Comparison of ENCODE assay signal across 8 mouse cellular contexts in genomic region chr10:128731002-128731433, GRCm38 (mm10). TPM values are rescaled to one million over a fixed set of nuclear protein-coding genes. Genes with fewer than 3 reads are reported as not detected.
A peak's percentile ranks its signal among the peaks of the same experiment; 100 is the strongest.
DNase-seq lines count a peak whose midpoint lies in the region; ATAC-seq and TF ChIP-seq lines count a peak whose summit lies in the region.

No protein-coding gene starts in this region.

- intact Hi-C loops in gastrocnemius, adult 2 months (cut with DNase I) = loop anchor here (5.0 kb wide), 1 partner anchor 246 kb away; no protein-coding TSS in a partner anchor
- intact Hi-C loops in left cerebral cortex, postnatal 10 days (cut with DNase I) = no loop called here

- no peaks in the 10 kb centered on the region for H3K27me3 ChIP-seq in hindbrain, embryonic 16.5 days (replicated peaks; ENCODE audit: control insufficient read depth, insufficient read depth, low read length)

- H3K4me1 ChIP-seq in hindbrain, embryonic 16.5 days (ENCODE audit: control insufficient read depth, insufficient read depth, low read depth, low read length) = no peaks in the 10 kb centered on the region

- H3K9me3 ChIP-seq in hindbrain, embryonic 16.5 days (ENCODE audit: control insufficient read depth, low read length) = no peaks in the 10 kb centered on the region

- no peak overlapping the region for H3K9ac ChIP-seq in hindbrain, embryonic 16.5 days (ENCODE audit: low read depth, low read length)

- no peak overlapping the region for H3K27ac ChIP-seq in gastrocnemius, adult 2 months
- H3K27ac ChIP-seq in hindbrain, embryonic 16.5 days (ENCODE audit: low read depth, low read length) = no peak overlapping the region

- no peaks in the 10 kb centered on the region for H3K36me3 ChIP-seq in hindbrain, embryonic 16.5 days (ENCODE audit: control insufficient read depth, insufficient read depth, low read length)

- 13% methylated on average over 10 of the region's 10 CpGs for WGBS in hindbrain, embryonic 16.5 days

- H3K4me3 ChIP-seq in gastrocnemius, adult 2 months = peak overlapping the region; percentile 46; the same call in 1 of the 2 replicates
- H3K4me3 ChIP-seq in hindbrain, embryonic 16.5 days (ENCODE audit: low read length) = no peak overlapping the region

- peak; percentile 89 for TF ChIP-seq CTCF in gastrocnemius, adult 2 months (IDR thresholded peaks at IDR 0.05)

- DNase-seq in adrenal gland, adult (ENCODE audit: inconsistent age in 2 of 2, low spot score in 1 of 2) = peak; percentile 70 to 90
- peak; percentile 55 to 78 for DNase-seq in cerebellum, postnatal 4 days (ENCODE audit: low spot score in 2 of 2)
- DNase-seq in gastrocnemius, adult 2 months = peak; percentile 80
- DNase-seq in left cerebral cortex, postnatal 10 days (ENCODE audit: extremely low spot score in 1 of 2, low spot score in 2 of 2) = peak; percentile 18 to 82
- peak; percentile 76 for DNase-seq in right cerebral cortex, postnatal 14 days
- peak; percentile 35 for DNase-seq in yolk sac, embryonic 10.5 days (ENCODE audit: low spot score)

- H3K4me2 ChIP-seq in hindbrain, embryonic 16.5 days (ENCODE audit: low read length) = no peak overlapping the region

- ATAC-seq in hindbrain, embryonic 16.5 days = peak; percentile 34; the same call in 1 of the 2 replicates
- ATAC-seq in megakaryocyte-erythroid progenitor cell, adult 5-6 weeks (replicated peaks; ENCODE audit: low FRiP score, low TSS enrichment, poor library complexity, severe bottlenecking) = peak; percentile 79

RNA-seq across cellular contexts. Expression of gene Dgka, which starts 13.6 kb away (rescaled TPM):
- 1 to 10 TPM; 8.8 to 9.7 TPM for total RNA-seq in gastrocnemius, adult 2 months (2021)
- 7.4 and 8.8 TPM in 2 replicates for polyA plus RNA-seq in hindbrain, embryonic 16.5 days (2015; fragmentation: Nextera tagmentation; extraction: Ambion mirVana)
- 1 to 10 TPM; 5.7 to 5.8 TPM for total RNA-seq in left cerebral cortex, postnatal 10 days (2021)
- total RNA-seq in megakaryocyte-erythroid progenitor cell, adult 5-6 weeks (2014; fragmentation: Nextera tagmentation) = 10.6 and 11.4 TPM in 2 replicates
- 1.0 and 6.1 TPM in 2 replicates for total RNA-seq in megakaryocyte-erythroid progenitor cell, adult 5-6 weeks (2017)

RNA-seq across cellular contexts. Expression of gene Pym1, which starts 16.7 kb away (rescaled TPM):
- 10 to 100 TPM in 1 of 2 experiments, 1 to 10 TPM in 1; 9.9 to 11.8 TPM for total RNA-seq in gastrocnemius, adult 2 months (2021)
- 40.8 and 46.3 TPM in 2 replicates for polyA plus RNA-seq in hindbrain, embryonic 16.5 days (2015; fragmentation: Nextera tagmentation; extraction: Ambion mirVana)
- 10 to 100 TPM; 34.3 to 34.6 TPM for total RNA-seq in left cerebral cortex, postnatal 10 days (2021)
- total RNA-seq in megakaryocyte-erythroid progenitor cell, adult 5-6 weeks (2014; fragmentation: Nextera tagmentation) = 26.6 and 38.0 TPM in 2 replicates
- total RNA-seq in megakaryocyte-erythroid progenitor cell, adult 5-6 weeks (2017) = 27.0 and 58.4 TPM in 2 replicates

RNA-seq across cellular contexts. Expression of gene Cdk2, which starts 26.2 kb away (rescaled TPM):
- total RNA-seq in gastrocnemius, adult 2 months (2021) = 1 to 10 TPM; 3.0 to 3.2 TPM
- 18.3 and 24.2 TPM in 2 replicates for polyA plus RNA-seq in hindbrain, embryonic 16.5 days (2015; fragmentation: Nextera tagmentation; extraction: Ambion mirVana)
- 1 to 10 TPM; 4.3 to 4.7 TPM for total RNA-seq in left cerebral cortex, postnatal 10 days (2021)
- total RNA-seq in megakaryocyte-erythroid progenitor cell, adult 5-6 weeks (2014; fragmentation: Nextera tagmentation) = 68.6 and 94.9 TPM in 2 replicates
- 46.7 and 66.1 TPM in 2 replicates for total RNA-seq in megakaryocyte-erythroid progenitor cell, adult 5-6 weeks (2017)

RNA-seq across cellular contexts. Expression of gene Pmel, which starts 27.0 kb away (rescaled TPM):
- not detected for total RNA-seq in gastrocnemius, adult 2 months (2021)
- polyA plus RNA-seq in hindbrain, embryonic 16.5 days (2015; fragmentation: Nextera tagmentation; extraction: Ambion mirVana) = 0.83 and 0.97 TPM in 2 replicates
- total RNA-seq in left cerebral cortex, postnatal 10 days (2021) = under 1 TPM; 0.51 to 0.63 TPM
- total RNA-seq in megakaryocyte-erythroid progenitor cell, adult 5-6 weeks (2014; fragmentation: Nextera tagmentation) = not detected in 2 replicates
- not detected in 2 replicates for total RNA-seq in megakaryocyte-erythroid progenitor cell, adult 5-6 weeks (2017)

RNA-seq across cellular contexts. Expression of gene Rab5b, which starts 35.0 kb away (rescaled TPM):
- total RNA-seq in gastrocnemius, adult 2 months (2021) = 10 to 100 TPM; 90.3 to 94.5 TPM
- 118 and 130 TPM in 2 replicates for polyA plus RNA-seq in hindbrain, embryonic 16.5 days (2015; fragmentation: Nextera tagmentation; extraction: Ambion mirVana)
- 100 to 1,000 TPM; 120 to 121 TPM for total RNA-seq in left cerebral cortex, postnatal 10 days (2021)
- 16.2 and 22.1 TPM in 2 replicates for total RNA-seq in megakaryocyte-erythroid progenitor cell, adult 5-6 weeks (2014; fragmentation: Nextera tagmentation)
- 16.6 and 19.1 TPM in 2 replicates for total RNA-seq in megakaryocyte-erythroid progenitor cell, adult 5-6 weeks (2017)

Comparison
In these comparisons a context has a peak if more than half of its experiments do, and no peak if none do; other contexts are left out.
1. RNA of gene Cdk2, which starts 26.2 kb away (total RNA-seq): 46.7 to 94.9 TPM in megakaryocyte-erythroid progenitor cell, adult 5-6 weeks; 4.3 to 4.7 TPM in left cerebral cortex, postnatal 10 days and 3.0 to 3.2 TPM in gastrocnemius, adult 2 months; every median in the first group is over 4 times any median in the second.
2. Peak in every context shown above with its lines, with median percentiles within 50 percentile points of each other: DNase-seq.